In genomic region chr11:66218469-66218868, GRCm38 (mm10) we compare ENCODE assay signal across 36 mouse cellular contexts. TPM values are rescaled to one million over a fixed set of nuclear protein-coding genes. Genes with fewer than 3 reads are reported as not detected.
A peak's percentile ranks its signal among the peaks of the same experiment; 100 is the strongest.
DNase-seq lines count a peak whose midpoint lies in the region; ATAC-seq and TF ChIP-seq lines count a peak whose summit lies in the region.
"Had no signal": no experiment of that assay in that cellular context is flagged by ENCODE, and none has a peak within 500 bp of the region (broad histone marks: within the 10 kb centered on the region; RNA-seq: fewer than 3 reads in every experiment).

No protein-coding gene starts in this region.

- DNase-seq in layer of hippocampus, adult 11-12 months (ENCODE audit: low spot score): peak; percentile 28
- DNase-seq in layer of hippocampus, postnatal 25 days (ENCODE audit: extremely low spot score in 1 of 2, low spot score in 1 of 2): no peak
- DNase-seq in right cerebral cortex, adult 2 months (ENCODE audit: low spot score in 2 of 2): peak; percentile 43 to 45
- no peak for DNase-seq in right cerebral cortex, postnatal 14 days
- peak in 1 of 2 experiments; percentile 18 for DNase-seq in left cerebral cortex, adult 2 months (ENCODE audit: extremely low spot score in 1 of 2, low spot score in 2 of 2)
- DNase-seq in telencephalon, adult 2 months (ENCODE audit: low read depth, low spot score): peak; percentile 64
- DNase-seq: adrenal gland, postnatal 25 days; cerebellum, adult 2 months; cerebellum, postnatal 14 days; forebrain, postnatal 0 days; gastrocnemius, adult 2 months; gastrocnemius, postnatal 36 days; heart, adult 2 months; kidney, adult 18-20 months; kidney, postnatal 25 days; liver, embryonic 13.5 days; lung, adult 2 months; lung, postnatal 10 days; midbrain, embryonic 14.5 days; retina, postnatal 1 day; spleen, adult 18-20 months; thymus, adult 18-20 months; thymus, postnatal 25 days had no signal

- no peak overlapping the region for H3K27ac ChIP-seq in left cerebral cortex, adult 2 months
- H3K27ac ChIP-seq: embryonic facial prominence, embryonic 10.5 days; embryonic facial prominence, embryonic 15.5 days; forebrain, embryonic 12.5 days; gastrocnemius, adult 2 months; heart, adult 2 months; hindbrain, embryonic 14.5 days; kidney, embryonic 15.5 days; limb, embryonic 10.5 days; limb, embryonic 15.5 days; liver, embryonic 13.5 days; neural tube, embryonic 15.5 days had no signal

- ATAC-seq in CD4-positive, CD25-positive, alpha-beta regulatory T cell, adult 4 months: no peak
- ATAC-seq: forebrain, postnatal 0 days had no signal

- intact Hi-C loops in left cerebral cortex, adult 2 months (cut with DNase I): no loop called here

- peak; percentile 8 for TF ChIP-seq CTCF in left cerebral cortex, adult 2 months (IDR thresholded peaks at IDR 0.05)

- no peak overlapping the region for H3K4me3 ChIP-seq in left cerebral cortex, adult 2 months
- H3K4me3 ChIP-seq: embryonic facial prominence, embryonic 10.5 days; embryonic facial prominence, embryonic 15.5 days; forebrain, embryonic 12.5 days; gastrocnemius, adult 2 months; heart, adult 2 months; heart, embryonic 12.5 days; kidney, embryonic 15.5 days; limb, embryonic 10.5 days; limb, embryonic 15.5 days; liver, embryonic 13.5 days; neural tube, embryonic 15.5 days had no signal

RNA-seq across cellular contexts. Expression of gene Dnah9, which starts 50.1 kb away (rescaled TPM):
- total RNA-seq in layer of hippocampus, postnatal 25 days (2021): 10 to 100 TPM; 12.1 to 18.9 TPM
- total RNA-seq in left cerebral cortex, adult 2 months (2021): 1 to 10 TPM; 2.4 to 4.9 TPM
- polyA plus RNA-seq in CD4-positive, CD25-positive, alpha-beta regulatory T cell, adult 4 months (2017; shearing (Covaris generic)): under 1 TPM in 1 of 2 experiments, not detected in 1; 0.13 TPM
- total RNA-seq: adrenal gland, adult 18-20 months; adrenal gland, postnatal 25 days; gastrocnemius, adult 2 months; gastrocnemius, postnatal 36 days; heart, adult 2 months; hematopoietic stem cell, adult 5-6 weeks had no signal
- polyA plus RNA-seq: heart, embryonic 12.5 days; heart, postnatal 0 days; limb, embryonic 10.5 days; liver, embryonic 13.5 days had no signal

Comparison
In these comparisons a context has a peak if more than half of its experiments do, and no peak if none do; other contexts are left out.
1. DNase-seq: peak in layer of hippocampus, adult 11-12 months (single experiment), right cerebral cortex, adult 2 months (2 of 2) and telencephalon, adult 2 months (single experiment); none in layer of hippocampus, postnatal 25 days (0 of 2) and right cerebral cortex, postnatal 14 days (single experiment).